Mouse (Mus musculus): Measurements from ENCODE around the gene Pdgfb. TPM values are rescaled to one million over a fixed set of nuclear protein-coding genes. Genes with fewer than 3 reads are reported as not detected.

Pdgfb gene
- total RNA-seq, 1 experiment = 9.5 TPM

DNA sequence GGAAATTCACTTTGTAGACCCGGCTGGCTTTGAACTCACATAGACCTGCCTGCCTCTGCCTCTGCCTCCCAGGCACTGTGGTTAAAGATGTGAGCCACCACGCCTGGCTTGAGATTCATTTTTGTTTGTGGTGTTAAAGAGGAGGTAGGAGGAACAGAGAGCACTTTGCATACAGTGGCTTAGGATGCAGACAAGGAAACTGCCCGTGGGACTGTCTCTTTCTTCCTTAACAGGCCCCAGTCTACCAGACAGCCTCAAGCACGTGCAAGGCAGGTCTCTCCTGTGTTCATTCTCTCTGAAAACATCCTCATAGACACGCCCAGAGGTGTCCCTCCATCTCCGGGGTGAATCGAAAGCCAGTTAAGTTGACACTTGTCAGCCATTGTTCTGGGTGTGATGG, 19.6 kb upstream of the Pdgfb start:
- no peak for TF ChIP-seq ZNF384 (IDR thresholded peaks at IDR 0.05; ENCODE audit: low read depth, low read length)
- Histone ChIP-seq H3K9ac (ENCODE audit: insufficient read depth, low read depth, low read length, poor library complexity, severe bottlenecking) (no peak overlapping the region), H3K27ac (ENCODE audit: insufficient read depth, low read depth, low read length, poor library complexity, severe bottlenecking) (no peak overlapping the region), H3K4me1 (ENCODE audit: control insufficient read depth in 2 of 2, insufficient read depth in 2 of 2, low read length in 2 of 2, poor library complexity in 1 of 2) (peaks cover 6 to 10% of the 10 kb centered on the region in 2 experiments; a peak in 3 of 4 replicates), H3K36me3 (ENCODE audit: control insufficient read depth, insufficient read depth, low read length, poor library complexity, severe bottlenecking) (no peaks in the 10 kb centered on the region), H3K9me3 (ENCODE audit: control insufficient read depth, insufficient read depth, low read depth, low read length) (no peaks in the 10 kb centered on the region), H3K4me3 (ENCODE audit: insufficient read depth in 1 of 2, low read depth in 1 of 2, low read length in 2 of 2, poor library complexity in 1 of 2, severe bottlenecking in 1 of 2) (no peak overlapping the region)
- no peak for DNase-seq (ENCODE audit: low read depth, low spot score)
- in situ Hi-C loops (cut with MboI; ENCODE audit: low sequenced_read_pairs in 2 of 2, unreplicated experiment in 2 of 2) = no loop called here

GRCm38 (mm10) chr15:80031133-80031532, 16.4 kb upstream of the Pdgfb start:
- peaks cover 6 to 10% of the 10 kb centered on the region in 2 experiments; a peak in 3 of 4 replicates for H3K4me1 ChIP-seq (ENCODE audit: control insufficient read depth in 2 of 2, insufficient read depth in 2 of 2, low read length in 2 of 2, poor library complexity in 1 of 2)
- in situ Hi-C loops (cut with MboI; ENCODE audit: low sequenced_read_pairs in 2 of 2, unreplicated experiment in 2 of 2) = no loop called here
- no peak overlapping the region for H3K9ac ChIP-seq (ENCODE audit: insufficient read depth, low read depth, low read length, poor library complexity, severe bottlenecking)

DNA sequence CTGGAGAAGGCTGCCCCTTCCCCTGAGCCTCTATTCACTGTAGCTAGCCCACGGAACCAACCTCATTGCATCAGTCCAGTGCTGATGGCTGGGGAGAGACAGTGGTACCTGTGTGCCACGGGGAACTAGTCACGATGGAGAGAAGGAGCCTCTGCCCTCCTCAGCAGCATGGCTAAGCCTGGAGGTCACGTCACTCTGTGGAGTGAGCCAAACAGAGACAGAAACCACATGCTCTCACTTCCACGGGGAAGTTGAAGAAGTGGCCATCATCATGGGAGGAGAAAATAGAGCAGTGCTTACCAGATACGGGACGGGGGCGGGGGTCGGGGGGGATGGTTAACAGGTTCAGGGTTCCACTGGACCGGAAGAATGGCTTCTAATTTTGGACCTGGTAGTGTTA, 15.6 kb upstream of the Pdgfb start:
- no peak for TF ChIP-seq ZNF384 (IDR thresholded peaks at IDR 0.05; ENCODE audit: low read depth, low read length)
- TF ChIP-seq CHD2 (IDR thresholded peaks at IDR 0.05; ENCODE audit: low read depth, low read length) = no peak
- no peak for TF ChIP-seq MAFK (IDR thresholded peaks at IDR 0.05; ENCODE audit: insufficient read depth, low read depth, low read length)
- TF ChIP-seq ZC3H11A (IDR thresholded peaks at IDR 0.05; ENCODE audit: borderline replicate concordance, low read depth, low read length) = no peak
- no peak for TF ChIP-seq HCFC1 (IDR thresholded peaks at IDR 0.05; ENCODE audit: borderline replicate concordance, insufficient read depth, low read length)
- Histone ChIP-seq H3K4me1 (ENCODE audit: control insufficient read depth in 2 of 2, insufficient read depth in 2 of 2, low read length in 2 of 2, poor library complexity in 1 of 2) (peaks cover 6 to 10% of the 10 kb centered on the region in 2 experiments; a peak in 3 of 4 replicates), H3K36me3 (ENCODE audit: control insufficient read depth, insufficient read depth, low read length, poor library complexity, severe bottlenecking) (no peaks in the 10 kb centered on the region), H3K4me3 (ENCODE audit: insufficient read depth in 1 of 2, low read depth in 1 of 2, low read length in 2 of 2, poor library complexity in 1 of 2, severe bottlenecking in 1 of 2) (no peak overlapping the region), H3K9ac (ENCODE audit: insufficient read depth, low read depth, low read length, poor library complexity, severe bottlenecking) (no peak overlapping the region), H3K9me3 (ENCODE audit: control insufficient read depth, insufficient read depth, low read depth, low read length) (no peaks in the 10 kb centered on the region), H3K27ac (ENCODE audit: insufficient read depth, low read depth, low read length, poor library complexity, severe bottlenecking) (no peak overlapping the region)
- in situ Hi-C loops (cut with MboI; ENCODE audit: low sequenced_read_pairs in 2 of 2, unreplicated experiment in 2 of 2) = no loop called here
- DNase-seq (ENCODE audit: low read depth, low spot score) = no peak

More at GRCm38 (mm10) chr15:80031133-80031532, 16.4 kb upstream of the Pdgfb start:
- no peak for DNase-seq (ENCODE audit: low read depth, low spot score)
- TF ChIP-seq HCFC1 (IDR thresholded peaks at IDR 0.05; ENCODE audit: borderline replicate concordance, insufficient read depth, low read length) (no peak), CHD2 (IDR thresholded peaks at IDR 0.05; ENCODE audit: low read depth, low read length) (no peak), ZNF384 (IDR thresholded peaks at IDR 0.05; ENCODE audit: low read depth, low read length) (no peak), ZC3H11A (IDR thresholded peaks at IDR 0.05; ENCODE audit: borderline replicate concordance, low read depth, low read length) (no peak), MAFK (IDR thresholded peaks at IDR 0.05; ENCODE audit: insufficient read depth, low read depth, low read length) (no peak)
- no peaks in the 10 kb centered on the region for H3K9me3 ChIP-seq (ENCODE audit: control insufficient read depth, insufficient read depth, low read depth, low read length)
- H3K36me3 ChIP-seq (ENCODE audit: control insufficient read depth, insufficient read depth, low read length, poor library complexity, severe bottlenecking) = no peaks in the 10 kb centered on the region
- H3K4me3 ChIP-seq (ENCODE audit: insufficient read depth in 1 of 2, low read depth in 1 of 2, low read length in 2 of 2, poor library complexity in 1 of 2, severe bottlenecking in 1 of 2) = no peak overlapping the region
- no peak overlapping the region for H3K27ac ChIP-seq (ENCODE audit: insufficient read depth, low read depth, low read length, poor library complexity, severe bottlenecking)

DNA sequence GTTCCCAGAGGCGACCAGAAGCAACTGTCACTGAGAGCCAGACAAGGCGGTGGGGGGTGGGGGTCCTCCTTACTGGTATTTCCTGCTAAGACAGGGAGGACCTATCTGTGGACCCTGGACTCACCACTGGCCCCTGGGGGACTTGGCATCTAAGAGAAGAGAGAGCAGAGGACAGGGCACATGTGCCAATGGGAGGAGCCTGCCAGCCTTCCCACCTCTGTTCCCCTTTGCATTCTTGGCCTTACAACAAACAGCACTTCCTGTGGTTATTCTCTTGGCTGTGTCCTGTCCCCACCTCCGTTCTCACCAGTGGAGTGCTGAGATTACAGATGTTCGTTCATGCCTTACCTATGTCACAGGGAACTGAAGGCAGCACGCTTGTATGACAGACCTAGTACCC, 14.1 kb upstream of the Pdgfb start:
- no peak for DNase-seq (ENCODE audit: low read depth, low spot score)
- no peak overlapping the region for H3K4me3 ChIP-seq (ENCODE audit: insufficient read depth in 1 of 2, low read depth in 1 of 2, low read length in 2 of 2, poor library complexity in 1 of 2, severe bottlenecking in 1 of 2)
- in situ Hi-C loops (cut with MboI; ENCODE audit: low sequenced_read_pairs in 2 of 2, unreplicated experiment in 2 of 2) = no loop called here
- H3K36me3 ChIP-seq (ENCODE audit: control insufficient read depth, insufficient read depth, low read length, poor library complexity, severe bottlenecking) = no peaks in the 10 kb centered on the region
- H3K9ac ChIP-seq (ENCODE audit: insufficient read depth, low read depth, low read length, poor library complexity, severe bottlenecking) = no peak overlapping the region
- TF ChIP-seq CHD2 (IDR thresholded peaks at IDR 0.05; ENCODE audit: low read depth, low read length) = no peak
- TF ChIP-seq ZC3H11A (IDR thresholded peaks at IDR 0.05; ENCODE audit: borderline replicate concordance, low read depth, low read length) = no peak
- no peak for TF ChIP-seq ZNF384 (IDR thresholded peaks at IDR 0.05; ENCODE audit: low read depth, low read length)
- TF ChIP-seq MAFK (IDR thresholded peaks at IDR 0.05; ENCODE audit: insufficient read depth, low read depth, low read length) = no peak
- TF ChIP-seq HCFC1 (IDR thresholded peaks at IDR 0.05; ENCODE audit: borderline replicate concordance, insufficient read depth, low read length) = no peak
- H3K9me3 ChIP-seq (ENCODE audit: control insufficient read depth, insufficient read depth, low read depth, low read length) = no peaks in the 10 kb centered on the region
- H3K27ac ChIP-seq (ENCODE audit: insufficient read depth, low read depth, low read length, poor library complexity, severe bottlenecking) = no peak overlapping the region
- H3K4me1 ChIP-seq (ENCODE audit: control insufficient read depth in 2 of 2, insufficient read depth in 2 of 2, low read length in 2 of 2, poor library complexity in 1 of 2) = no peaks in the 10 kb centered on the region

GRCm38 (mm10) chr15:80026689-80027353, 12.0 kb upstream of the Pdgfb start:
- Histone ChIP-seq H3K9ac (ENCODE audit: insufficient read depth, low read depth, low read length, poor library complexity, severe bottlenecking) (no peak overlapping the region), H3K36me3 (ENCODE audit: control insufficient read depth, insufficient read depth, low read length, poor library complexity, severe bottlenecking) (no peaks in the 10 kb centered on the region), H3K27ac (ENCODE audit: insufficient read depth, low read depth, low read length, poor library complexity, severe bottlenecking) (no peak overlapping the region), H3K4me1 (ENCODE audit: control insufficient read depth in 2 of 2, insufficient read depth in 2 of 2, low read length in 2 of 2, poor library complexity in 1 of 2) (no peaks in the 10 kb centered on the region), H3K9me3 (ENCODE audit: control insufficient read depth, insufficient read depth, low read depth, low read length) (no peaks in the 10 kb centered on the region), H3K4me3 (ENCODE audit: insufficient read depth in 1 of 2, low read depth in 1 of 2, low read length in 2 of 2, poor library complexity in 1 of 2, severe bottlenecking in 1 of 2) (no peak overlapping the region)
- in situ Hi-C loops (cut with MboI; ENCODE audit: low sequenced_read_pairs in 2 of 2, unreplicated experiment in 2 of 2) = no loop called here
- no peak for TF ChIP-seq CHD2 (IDR thresholded peaks at IDR 0.05; ENCODE audit: low read depth, low read length)
- TF ChIP-seq ZNF384 (IDR thresholded peaks at IDR 0.05; ENCODE audit: low read depth, low read length) = no peak
- TF ChIP-seq ZC3H11A (IDR thresholded peaks at IDR 0.05; ENCODE audit: borderline replicate concordance, low read depth, low read length) = no peak
- TF ChIP-seq HCFC1 (IDR thresholded peaks at IDR 0.05; ENCODE audit: borderline replicate concordance, insufficient read depth, low read length) = no peak
- no peak for TF ChIP-seq MAFK (IDR thresholded peaks at IDR 0.05; ENCODE audit: insufficient read depth, low read depth, low read length)
- no peak for DNase-seq (ENCODE audit: low read depth, low spot score)

Data from ES-E14 (cell line).